Mouse (Mus musculus) ES-E14 (cell line): ENCODE data around the gene Raver1. TPM values are rescaled to one million over a fixed set of nuclear protein-coding genes. Genes with fewer than 3 reads are reported as not detected.

Source experiments
- DNase-seq: peaks from one replicate; pipeline ENCODE4 v3.0.0-alpha.2; 2013; ENCODE audit warnings: low read depth, low spot score
- H3K27ac ChIP-seq: 2 replicates; pipeline ENCODE4 v1.5.1; 2012; ENCODE audit warnings: low read depth, mild to moderate bottlenecking, low read length, moderate library complexity, mixed read lengths; ENCODE audit not compliant: poor library complexity, insufficient read depth, severe bottlenecking
- H3K36me3 ChIP-seq: 2 replicates; pipeline ENCODE4 v1.6.1; 2012; ENCODE audit warnings: mild to moderate bottlenecking, low read length, moderate library complexity, mixed read lengths; ENCODE audit not compliant: control insufficient read depth, poor library complexity, insufficient read depth, severe bottlenecking
- H3K4me1 ChIP-seq, 2 experiments: fragments of 150-350 bp in 1 of 2; sonication (generic) in 1 of 2; 2 replicates each; pipeline ENCODE4 v1.6.1; 2012; ENCODE audit warnings: low read length in 2 of 2, mild to moderate bottlenecking in 1 of 2, mixed read lengths in 1 of 2; ENCODE audit not compliant: control insufficient read depth in 2 of 2, insufficient read depth in 2 of 2, poor library complexity in 1 of 2
- H3K4me3 ChIP-seq, 2 experiments: fragments of 150-350 bp in 1 of 2; sonication (generic) in 1 of 2; 2 replicates each; pipeline ENCODE4 v1.5.1; 2012; ENCODE audit warnings: low read length in 2 of 2, low read depth in 1 of 2, mild to moderate bottlenecking in 1 of 2, mixed read lengths in 1 of 2; ENCODE audit not compliant: insufficient read depth in 1 of 2, poor library complexity in 1 of 2, severe bottlenecking in 1 of 2
- H3K9ac ChIP-seq: 2 replicates; pipeline ENCODE4 v1.6.1; 2012; ENCODE audit warnings: low read depth, mild to moderate bottlenecking, low read length, mixed read lengths; ENCODE audit not compliant: poor library complexity, insufficient read depth, severe bottlenecking
- H3K9me3 ChIP-seq: fragments of 150-350 bp; sonication (generic); 2 replicates; pipeline ENCODE4 v1.6.1; 2012; ENCODE audit warnings: low read depth, mild to moderate bottlenecking, low read length; ENCODE audit not compliant: control insufficient read depth, insufficient read depth
- CHD2 ChIP-seq: IDR thresholded peaks from 2 replicates; pipeline ENCODE4 v1.6.1; 2014; ENCODE audit warnings: mild to moderate bottlenecking, low read depth, low read length, inconsistent platforms
- HCFC1 ChIP-seq: IDR thresholded peaks from 2 replicates; pipeline ENCODE4 v1.6.1; 2012; ENCODE audit warnings: low read length, inconsistent platforms, borderline replicate concordance; ENCODE audit not compliant: insufficient read depth
- MAFK ChIP-seq: IDR thresholded peaks from 2 replicates; pipeline ENCODE4 v1.6.1; 2014; ENCODE audit warnings: mild to moderate bottlenecking, low read depth, low read length, inconsistent platforms; ENCODE audit not compliant: insufficient read depth
- ZC3H11A ChIP-seq: IDR thresholded peaks from 2 replicates; pipeline ENCODE4 v1.6.1; 2012; ENCODE audit warnings: low read depth, mild to moderate bottlenecking, inconsistent platforms, low read length, borderline replicate concordance
- ZNF384 ChIP-seq: IDR thresholded peaks from 2 replicates; pipeline ENCODE4 v1.6.1; 2012; ENCODE audit warnings: low read depth, low read length, inconsistent platforms
- in situ Hi-C, 2 experiments: fragments of 600-800 bp; cut with MboI; formaldehyde crosslinking; loops; one replicate each; pipeline ENCODE4 v1.15.1; 2025; ENCODE audit warnings: low sequenced_read_pairs in 2 of 2, inconsistent platforms in 1 of 2; ENCODE audit not compliant: unreplicated experiment in 2 of 2
- total RNA-seq: library from RNA; depleted of rRNA; stranded (reverse); fragments of 300-350 nt; gene quantifications from 2 replicates; pipeline ENCODE4 v1.2.3, GENCODE M21; 2012; rRNA removed

The Raver1 gene
- total RNA-seq, 1 experiment = 26.3 TPM

- H3K27ac ChIP-seq = no peak overlapping the region
- no peak overlapping the region for H3K9ac ChIP-seq
- in situ Hi-C loops = no loop called here
- no peak overlapping the region for H3K4me3 ChIP-seq
- TF ChIP-seq ZC3H11A (no peak), MAFK (no peak), CHD2 (no peak), HCFC1 (no peak), ZNF384 (no peak)
- no peaks in the 10 kb centered on the region for H3K9me3 ChIP-seq
- H3K36me3 ChIP-seq = peaks cover 36% of the 10 kb centered on the region
- H3K4me1 ChIP-seq = peaks cover 9 to 39% of the 10 kb centered on the region in 2 experiments; a peak in 3 of 4 replicates
- no peak for DNase-seq
Observed at GRCm38 (mm10) chr9:21026849-21027248, 65.0 kb downstream of the Raver1 start.

GRCm38 (mm10) chr9:21025258-21025810 lies 66.5 kb downstream of the Raver1 start:
- DNase-seq = no peak

More at GRCm38 (mm10) chr9:21025258-21025810, 66.5 kb downstream of the Raver1 start:
- in situ Hi-C loops = no loop called here
- Histone ChIP-seq H3K4me3 (peak overlapping the region in 1 of 2 experiments; percentile 36; a peak in 1 of 4 replicates), H3K36me3 (peaks cover 48% of the 10 kb centered on the region), H3K4me1 (peaks cover 9 to 39% of the 10 kb centered on the region in 2 experiments; a peak in 3 of 4 replicates), H3K27ac (no peak overlapping the region), H3K9me3 (no peaks in the 10 kb centered on the region), H3K9ac (no peak overlapping the region)
- TF ChIP-seq ZC3H11A (no peak), ZNF384 (no peak), HCFC1 (no peak), MAFK (no peak), CHD2 (no peak)

Other genes starting within 250 kb of the Raver1 start
- 8.3 and 16.5 TPM in 2 replicates for gene A230050P20Rik, start 223.4 kb downstream of the Raver1 start, total RNA-seq
- gene Angptl6, start 212.3 kb downstream of the Raver1 start, total RNA-seq = 4.1 and 4.4 TPM in 2 replicates
- 179 and 287 TPM in 2 replicates for gene Ppan, start 203.8 kb downstream of the Raver1 start, total RNA-seq
- gene Eif3g, start 193.4 kb downstream of the Raver1 start, total RNA-seq = 196 and 239 TPM in 2 replicates
- gene Dnmt1, start 132.1 kb downstream of the Raver1 start, total RNA-seq = 122 and 124 TPM in 2 replicates
- gene S1pr2, start 115.2 kb downstream of the Raver1 start, total RNA-seq = 35.7 and 62.4 TPM in 2 replicates
- gene Mrpl4, start 89.3 kb downstream of the Raver1 start, total RNA-seq = 80.8 and 89.5 TPM in 2 replicates
- gene Icam1, start 76.0 kb downstream of the Raver1 start, total RNA-seq = 153 and 310 TPM in 2 replicates
- 1.5 and 3.1 TPM in 2 replicates for gene Icam4, start 62.6 kb downstream of the Raver1 start, total RNA-seq
- gene Icam5, start 59.9 kb downstream of the Raver1 start, total RNA-seq = 1.4 and 1.8 TPM in 2 replicates
- 1.3 and 2.0 TPM in 2 replicates for gene Zglp1, start 24.9 kb downstream of the Raver1 start, total RNA-seq
- 2.1 and 2.7 TPM in 2 replicates for gene Gm49373, start 18.9 kb downstream of the Raver1 start, total RNA-seq
- 38.8 and 46.0 TPM in 2 replicates for gene Fdx1l, start 18.4 kb downstream of the Raver1 start, total RNA-seq
- 18.5 and 22.1 TPM in 2 replicates for gene Gm38431, start within 50 bp of the Raver1 start, total RNA-seq
- 16.8 and 20.9 TPM in 2 replicates for gene Tyk2, start 39.2 kb upstream of the Raver1 start, total RNA-seq
- gene Cdc37, start 58.0 kb upstream of the Raver1 start, total RNA-seq = 118 and 165 TPM in 2 replicates
- 3.2 and 4.9 TPM in 2 replicates for gene Pde4a, start 73.7 kb upstream of the Raver1 start, total RNA-seq
- gene Keap1, start 147.4 kb upstream of the Raver1 start, total RNA-seq = 23.3 and 27.4 TPM in 2 replicates
- gene S1pr5, start 156.4 kb upstream of the Raver1 start, total RNA-seq = 0.27 and 0.53 TPM in 2 replicates
- 23.8 and 32.7 TPM in 2 replicates for gene Atg4d, start 173.3 kb upstream of the Raver1 start, total RNA-seq
- gene Kri1, start 196.0 kb upstream of the Raver1 start, total RNA-seq = 81.6 and 108 TPM in 2 replicates
- gene Cdkn2d, start 199.4 kb upstream of the Raver1 start, total RNA-seq = 9.6 and 12.7 TPM in 2 replicates
- gene Ap1m2, start 220.3 kb upstream of the Raver1 start, total RNA-seq = 9.8 and 17.1 TPM in 2 replicates
- 46.0 and 73.1 TPM in 2 replicates for gene Slc44a2, start 228.7 kb upstream of the Raver1 start, total RNA-seq